Mouse (Mus musculus) olfactory bulb, adult 2 months (tissue): ENCODE measurements around the gene Ttll3.

Source experiments
- CTCF ChIP-seq: fragments of 200-500 bp; IDR thresholded peaks from 2 replicates; pipeline ENCODE4 v1.5.1; 2012; ENCODE audit warnings: low read depth, mild to moderate bottlenecking, low read length, moderate library complexity; ENCODE audit not compliant: insufficient read depth
- POLR2A ChIP-seq: fragments of 200-500 bp; IDR thresholded peaks from 2 replicates; pipeline ENCODE4 v1.6.1; 2012; ENCODE audit warnings: mild to moderate bottlenecking, low read depth, low read length, moderate library complexity; ENCODE audit not compliant: insufficient read depth

GRCm38 (mm10) chr6:113438721-113439430 is 49.8 kb downstream of the Ttll3 start:
- TF ChIP-seq POLR2A (no peak), CTCF (no peak)
